Comparison of ENCODE assay signal across 15 mouse cellular contexts in genomic region chr17:30648770-30649169, GRCm38 (mm10). TPM values are rescaled to one million over a fixed set of nuclear protein-coding genes. Genes with fewer than 3 reads are reported as not detected.
A peak's percentile ranks its signal among the peaks of the same experiment; 100 is the strongest.
DNase-seq lines count a peak whose midpoint lies in the region; ATAC-seq and TF ChIP-seq lines count a peak whose summit lies in the region.
"Had no signal": no experiment of that assay in that cellular context is flagged by ENCODE, and none has a peak within 500 bp of the region (broad histone marks: within the 10 kb centered on the region; RNA-seq: fewer than 3 reads in every experiment).

No protein-coding gene starts in this region.

- no peaks in the 10 kb centered on the region for H3K9me3 ChIP-seq in hindbrain, postnatal 0 days (ENCODE audit: low read length)
- peaks cover 15% of the 10 kb centered on the region; the same call in 1 of the 2 replicates for H3K9me3 ChIP-seq in hindbrain, embryonic 10.5 days
- H3K9me3 ChIP-seq: intestine, embryonic 15.5 days had no signal

- no peak overlapping the region for H3K4me2 ChIP-seq in hindbrain, postnatal 0 days (ENCODE audit: low read depth, low read length)
- H3K4me2 ChIP-seq: intestine, embryonic 15.5 days; limb, embryonic 13.5 days had no signal

- peak; percentile 33; the same call in 1 of the 2 replicates for TF ChIP-seq CTCF in hindbrain, postnatal 0 days (IDR thresholded peaks at IDR 0.05; ENCODE audit: low read depth)
- peak; percentile 28; the same call in 1 of the 2 replicates for TF ChIP-seq CTCF in bone marrow, adult 2 months (IDR thresholded peaks at IDR 0.05; ENCODE audit: control insufficient read depth, insufficient read depth, low read length)

- H3K4me3 ChIP-seq in hindbrain, postnatal 0 days (ENCODE audit: low read length), result no peak overlapping the region
- no peak overlapping the region for H3K4me3 ChIP-seq in hindbrain, embryonic 10.5 days
- no peak overlapping the region for H3K4me3 ChIP-seq in bone marrow, adult 2 months (replicated peaks; ENCODE audit: control insufficient read depth, low read depth, low read length)
- H3K4me3 ChIP-seq: intestine, embryonic 15.5 days; limb, embryonic 13.5 days had no signal

- no peak for TF ChIP-seq POLR2A in bone marrow, adult 2 months (IDR thresholded peaks at IDR 0.05; ENCODE audit: borderline replicate concordance, control insufficient read depth, low read depth, low read length)

- H3K36me3 ChIP-seq in hindbrain, postnatal 0 days (ENCODE audit: insufficient read depth, low read length), result no peaks in the 10 kb centered on the region
- no peaks in the 10 kb centered on the region for H3K36me3 ChIP-seq in hindbrain, embryonic 10.5 days
- H3K36me3 ChIP-seq: intestine, embryonic 15.5 days; limb, embryonic 13.5 days had no signal

- ATAC-seq in hindbrain, postnatal 0 days, result no peak
- ATAC-seq in erythroid progenitor cell, adult 5-6 weeks (replicated peaks; ENCODE audit: low FRiP score, poor library complexity, severe bottlenecking), result no peak
- ATAC-seq: intestine, embryonic 15.5 days had no signal

- WGBS in hindbrain, postnatal 0 days, result 95% methylated on average over 3 of the region's 3 CpGs
- 95% methylated on average over 3 of the region's 3 CpGs for WGBS in hindbrain, embryonic 10.5 days
- WGBS in bone marrow, adult 2 months, result 91% methylated on average over 3 of the region's 3 CpGs

- no peaks in the 10 kb centered on the region for H3K4me1 ChIP-seq in hindbrain, postnatal 0 days (ENCODE audit: insufficient read depth, low read length)
- no peaks in the 10 kb centered on the region for H3K4me1 ChIP-seq in hindbrain, embryonic 10.5 days (replicated peaks)
- H3K4me1 ChIP-seq in bone marrow, adult 2 months (ENCODE audit: control insufficient read depth, insufficient read depth, low read length), result no peaks in the 10 kb centered on the region
- H3K4me1 ChIP-seq: intestine, embryonic 15.5 days; limb, embryonic 13.5 days had no signal

- no peak overlapping the region for H3K27ac ChIP-seq in hindbrain, postnatal 0 days
- H3K27ac ChIP-seq in hindbrain, embryonic 10.5 days, result no peak overlapping the region
- H3K27ac ChIP-seq in bone marrow, adult 2 months (ENCODE audit: control insufficient read depth, insufficient read depth, low read depth, low read length, poor library complexity), result no peak overlapping the region
- H3K27ac ChIP-seq: intestine, embryonic 15.5 days; limb, embryonic 13.5 days had no signal

- DNase-seq in hindbrain, postnatal 0 days (ENCODE audit: low spot score), result no peak
- DNase-seq in hindbrain, embryonic 10.5 days (ENCODE audit: low spot score), result no peak
- peak; percentile 28 for DNase-seq in thymus, postnatal 14 days
- no peak for DNase-seq in thymus, postnatal 0 days (ENCODE audit: low spot score)
- DNase-seq in testis, postnatal 14 days (ENCODE audit: low spot score), result peak; percentile 56
- no peak for DNase-seq in kidney, postnatal 10 days
- DNase-seq: adrenal gland, adult 8-10 months; cerebellum, adult 11 months; embryo, embryonic 11 days; heart, postnatal 10 days; layer of hippocampus, adult 9-11 months had no signal

- no peak overlapping the region for H3K9ac ChIP-seq in hindbrain, postnatal 0 days (replicated peaks; ENCODE audit: low read length)
- H3K9ac ChIP-seq: intestine, embryonic 15.5 days; limb, embryonic 13.5 days had no signal

- H3K27me3 ChIP-seq in hindbrain, postnatal 0 days (ENCODE audit: insufficient read depth, low read length), result no peaks in the 10 kb centered on the region
- no peaks in the 10 kb centered on the region for H3K27me3 ChIP-seq in hindbrain, embryonic 10.5 days (ENCODE audit: insufficient read depth, poor library complexity, severe bottlenecking)
- H3K27me3 ChIP-seq: intestine, embryonic 15.5 days; limb, embryonic 13.5 days had no signal

RNA-seq across cellular contexts. Expression of gene Glo1, which starts 22.1 kb away (rescaled TPM):
- 165 and 200 TPM in 2 replicates for total RNA-seq in hindbrain, postnatal 0 days (2014; rRNA removed)
- polyA plus RNA-seq in hindbrain, postnatal 0 days (2015; fragmentation: Nextera tagmentation; extraction: Ambion mirVana), result 212 and 223 TPM in 2 replicates
- polyA plus RNA-seq in hindbrain, embryonic 10.5 days (2016; fragmentation: Nextera tagmentation; extraction: Ambion mirVana), result 230 and 231 TPM in 2 replicates
- 200 and 204 TPM in 2 replicates for polyA plus RNA-seq in thymus, postnatal 0 days (2015; fragmentation: Nextera tagmentation; extraction: Ambion mirVana)
- 65.2 and 80.9 TPM in 2 replicates for polyA plus RNA-seq in bone marrow, adult 2 months (2011; ENCODE audit: insufficient read depth, insufficient read length, low replicate concordance, missing spikeins)
- 81.4 and 114 TPM in 2 replicates for total RNA-seq in erythroid progenitor cell, adult 5-6 weeks (2015; ENCODE audit: low replicate concordance)
- total RNA-seq in erythroid progenitor cell, adult 5-6 weeks (2017; ENCODE audit: low replicate concordance), result 95.2 and 103 TPM in 2 replicates

RNA-seq across cellular contexts. Expression of gene Dnah8, which starts 24.6 kb away (rescaled TPM):
- 4.9 and 10.0 TPM in 2 replicates for total RNA-seq in hindbrain, postnatal 0 days (2014; rRNA removed)
- polyA plus RNA-seq in hindbrain, postnatal 0 days (2015; fragmentation: Nextera tagmentation; extraction: Ambion mirVana), result 2.1 TPM in 2 replicates
- 1.0 and 1.3 TPM in 2 replicates for polyA plus RNA-seq in hindbrain, embryonic 10.5 days (2016; fragmentation: Nextera tagmentation; extraction: Ambion mirVana)
- 12.6 and 14.8 TPM in 2 replicates for polyA plus RNA-seq in thymus, postnatal 0 days (2015; fragmentation: Nextera tagmentation; extraction: Ambion mirVana)
- polyA plus RNA-seq in bone marrow, adult 2 months (2011; ENCODE audit: insufficient read depth, insufficient read length, low replicate concordance, missing spikeins), result 9.6 and 24.6 TPM in 2 replicates
- 4.3 and 23.9 TPM in 2 replicates for total RNA-seq in erythroid progenitor cell, adult 5-6 weeks (2015; ENCODE audit: low replicate concordance)
- total RNA-seq in erythroid progenitor cell, adult 5-6 weeks (2017; ENCODE audit: low replicate concordance), result 6.1 and 6.3 TPM in 2 replicates

Comparison
In these comparisons a context has a peak if more than half of its experiments do, and no peak if none do; other contexts are left out.
1. DNase-seq: peak in thymus, postnatal 14 days (single experiment) and testis, postnatal 14 days (single experiment); none in hindbrain, postnatal 0 days (single experiment), hindbrain, embryonic 10.5 days (single experiment), thymus, postnatal 0 days (single experiment) and kidney, postnatal 10 days (single experiment).